Mouse (Mus musculus) kidney, embryonic 14.5 days (tissue): ENCODE measurements around the gene 9230104L09Rik. TPM values are rescaled to one million over a fixed set of nuclear protein-coding genes. Genes with fewer than 3 reads are reported as not detected.

Source experiments
- ATAC-seq: fragments of 200-750 bp; cut with Nextera tagmentation; 2 replicates; pipeline ENCODE4 v1.8.0; 2017; ENCODE audit warnings: moderate number of reproducible peaks, mild to moderate bottlenecking, moderate TSS enrichment, moderate library complexity; ENCODE audit not compliant: low FRiP score, low TSS enrichment
- H3K27ac ChIP-seq: fragments of 300-500 bp; sonication (generic); 2 replicates; pipeline ENCODE4 v1.5.1; 2014; ENCODE audit warnings: low read depth, mild to moderate bottlenecking, low read length, moderate library complexity, mixed read lengths
- H3K27me3 ChIP-seq: fragments of 300-500 bp; sonication (generic); 2 replicates; pipeline ENCODE4 v1.6.1; 2014; ENCODE audit warnings: mild to moderate bottlenecking, low read length; ENCODE audit not compliant: control insufficient read depth, insufficient read depth
- H3K36me3 ChIP-seq: fragments of 300-500 bp; sonication (generic); 2 replicates; pipeline ENCODE4 v1.6.1; 2014; ENCODE audit warnings: low read length, mixed read lengths; ENCODE audit not compliant: control insufficient read depth, insufficient read depth
- H3K4me1 ChIP-seq: fragments of 300-500 bp; sonication (generic); 2 replicates; pipeline ENCODE4 v1.6.1; 2014; ENCODE audit warnings: low read length, mixed read lengths; ENCODE audit not compliant: control insufficient read depth, insufficient read depth
- H3K4me2 ChIP-seq: fragments of 300-500 bp; sonication (generic); replicated peaks from 2 replicates; pipeline ENCODE4 v1.6.1; 2014; ENCODE audit warnings: low read depth, mild to moderate bottlenecking, low read length
- H3K4me3 ChIP-seq: fragments of 300-500 bp; sonication (generic); 2 replicates; pipeline ENCODE4 v1.5.1; 2014; ENCODE audit warnings: mild to moderate bottlenecking, low read length
- H3K9ac ChIP-seq: fragments of 300-500 bp; sonication (generic); 2 replicates; pipeline ENCODE4 v1.6.1; 2014; ENCODE audit warnings: low read depth, mild to moderate bottlenecking, low read length, moderate library complexity
- H3K9me3 ChIP-seq: fragments of 300-500 bp; sonication (generic); 2 replicates; pipeline ENCODE4 v1.6.1; 2016; ENCODE audit warnings: low read length; ENCODE audit not compliant: control insufficient read depth
- WGBS: fragments of 180-500 bp; shearing (Covaris S2); extraction: QIAGEN DNeasy Blood & Tissue Kit; methylation state at CpG from one replicate; pipeline ENCODE4 v1.1.7; 2014; 5-methylcytosine and 5-hydroxymethylcytosine counted together
- polyA plus RNA-seq: library from polyadenylated mRNA; unstranded; fragments of >200 nt; fragmentation: Nextera tagmentation; extraction: Ambion mirVana; gene quantifications from 2 replicates; pipeline ENCODE4 v1.2.1, GENCODE M21; 2014

9230104L09Rik gene
- polyA plus RNA-seq: not detected in 2 replicates

- Histone ChIP-seq H3K9me3 (no peaks in the 10 kb centered on the region), H3K9ac (no peak within 1 kb of the TSS), H3K4me2 (no peak within 1 kb of the TSS), H3K4me1 (no peaks in the 10 kb centered on the region), H3K27me3 (no peaks in the 10 kb centered on the region), H3K27ac (no peak within 1 kb of the TSS), H3K4me3 (no peak within 1 kb of the TSS), H3K36me3 (no peaks in the 10 kb centered on the region)
- WGBS: 58% methylated on average over 2 of the region's 2 CpGs
- no peak for ATAC-seq
These were observed at the start of gene 9230104L09Rik for GRCm38 (mm10) chr2:148864966-148865365. Gene 9230104L09Rik, minus strand, starts transcription at chr2:148865038.

- Histone ChIP-seq H3K9me3 (no peaks in the 10 kb centered on the region), H3K4me3 (no peak overlapping the region), H3K4me2 (no peak overlapping the region), H3K27ac (no peak overlapping the region), H3K4me1 (no peaks in the 10 kb centered on the region), H3K9ac (no peak overlapping the region), H3K27me3 (no peaks in the 10 kb centered on the region), H3K36me3 (no peaks in the 10 kb centered on the region)
- ATAC-seq: peak; percentile 88
- WGBS: 12% methylated on average over 5 of the region's 5 CpGs
These were observed 37.4 kb upstream of the 9230104L09Rik start for GRCm38 (mm10) chr2:148902286-148902685.

- H3K9me3 ChIP-seq: no peaks in the 10 kb centered on the region
- no peak overlapping the region for H3K27ac ChIP-seq
- no peaks in the 10 kb centered on the region for H3K4me1 ChIP-seq
- H3K4me2 ChIP-seq: no peak overlapping the region
- ATAC-seq: no peak
- no peak overlapping the region for H3K4me3 ChIP-seq
- no peaks in the 10 kb centered on the region for H3K36me3 ChIP-seq
- 58% methylated on average over 4 of the region's 4 CpGs for WGBS
- no peaks in the 10 kb centered on the region for H3K27me3 ChIP-seq
- no peak overlapping the region for H3K9ac ChIP-seq
These were observed 35.5 kb upstream of the 9230104L09Rik start for GRCm38 (mm10) chr2:148900305-148900704.

- no peaks in the 10 kb centered on the region for H3K4me1 ChIP-seq
- 97% methylated on average over 1 of the region's 1 CpGs for WGBS
- H3K4me2 ChIP-seq: no peak overlapping the region
- no peaks in the 10 kb centered on the region for H3K36me3 ChIP-seq
- no peak for ATAC-seq
- H3K9ac ChIP-seq: no peak overlapping the region
- no peak overlapping the region for H3K27ac ChIP-seq
- H3K9me3 ChIP-seq: no peaks in the 10 kb centered on the region
- H3K4me3 ChIP-seq: no peak overlapping the region
- H3K27me3 ChIP-seq: no peaks in the 10 kb centered on the region
These were observed 31.4 kb upstream of the 9230104L09Rik start for GRCm38 (mm10) chr2:148896219-148896618.

- Histone ChIP-seq H3K36me3 (no peaks in the 10 kb centered on the region), H3K4me2 (no peak overlapping the region), H3K9ac (no peak overlapping the region), H3K9me3 (no peaks in the 10 kb centered on the region), H3K27me3 (no peaks in the 10 kb centered on the region), H3K27ac (no peak overlapping the region), H3K4me3 (no peak overlapping the region), H3K4me1 (no peaks in the 10 kb centered on the region)
- no peak for ATAC-seq
These were observed 28.3 kb upstream of the 9230104L09Rik start for GRCm38 (mm10) chr2:148893107-148893506.

- no peak overlapping the region for H3K4me3 ChIP-seq
- H3K9ac ChIP-seq: no peak overlapping the region
- H3K4me2 ChIP-seq: no peak overlapping the region
- no peaks in the 10 kb centered on the region for H3K36me3 ChIP-seq
- H3K9me3 ChIP-seq: no peaks in the 10 kb centered on the region
- no peaks in the 10 kb centered on the region for H3K27me3 ChIP-seq
- 71% methylated on average over 5 of the region's 5 CpGs for WGBS
- H3K4me1 ChIP-seq: no peaks in the 10 kb centered on the region
- H3K27ac ChIP-seq: no peak overlapping the region
- no peak for ATAC-seq
These were observed 25.4 kb upstream of the 9230104L09Rik start for GRCm38 (mm10) chr2:148890021-148890851.

GRCm38 (mm10) chr2:148889331-148890010, 24.6 kb upstream of the 9230104L09Rik start:
- no peak overlapping the region for H3K4me3 ChIP-seq
- no peaks in the 10 kb centered on the region for H3K36me3 ChIP-seq
- no peak for ATAC-seq
- 66% methylated on average over 3 of the region's 3 CpGs for WGBS
- H3K27me3 ChIP-seq: no peaks in the 10 kb centered on the region
- H3K4me1 ChIP-seq: no peaks in the 10 kb centered on the region
- no peak overlapping the region for H3K27ac ChIP-seq
- H3K4me2 ChIP-seq: no peak overlapping the region
- no peaks in the 10 kb centered on the region for H3K9me3 ChIP-seq
- no peak overlapping the region for H3K9ac ChIP-seq

GRCm38 (mm10) chr2:148888872-148889271, 24.0 kb upstream of the 9230104L09Rik start:
- Histone ChIP-seq H3K9ac (no peak overlapping the region), H3K4me3 (no peak overlapping the region), H3K27ac (no peak overlapping the region), H3K27me3 (no peaks in the 10 kb centered on the region), H3K4me1 (no peaks in the 10 kb centered on the region), H3K4me2 (no peak overlapping the region), H3K9me3 (no peaks in the 10 kb centered on the region), H3K36me3 (no peaks in the 10 kb centered on the region)
- WGBS: 79% methylated on average over 3 of the region's 3 CpGs
- no peak for ATAC-seq

GRCm38 (mm10) chr2:148884738-148885137, 19.9 kb upstream of the 9230104L09Rik start:
- no peaks in the 10 kb centered on the region for H3K36me3 ChIP-seq
- ATAC-seq: no peak

More at GRCm38 (mm10) chr2:148884738-148885137, 19.9 kb upstream of the 9230104L09Rik start:
- no peaks in the 10 kb centered on the region for H3K4me1 ChIP-seq
- H3K27me3 ChIP-seq: no peaks in the 10 kb centered on the region
- no peak overlapping the region for H3K4me2 ChIP-seq
- H3K9me3 ChIP-seq: no peaks in the 10 kb centered on the region
- H3K27ac ChIP-seq: no peak overlapping the region
- no peak overlapping the region for H3K4me3 ChIP-seq
- H3K9ac ChIP-seq: no peak overlapping the region
